Comparison of ENCODE assay signal across 10 mouse cellular contexts in genomic region chr11:81239966-81240681, GRCm38 (mm10).
DNase-seq lines count a peak whose midpoint lies in the region; ATAC-seq lines count a peak whose summit lies in the region.
"Had no signal": no experiment of that assay in that cellular context is flagged by ENCODE, and none has a peak within 500 bp of the region (broad histone marks: within the 10 kb centered on the region; RNA-seq: fewer than 3 reads in every experiment).

No protein-coding gene starts in this region.

- no peaks in the 10 kb centered on the region for H3K36me3 ChIP-seq in forebrain, embryonic 11.5 days (ENCODE audit: control insufficient read depth, insufficient read depth, low read length)
- H3K36me3 ChIP-seq in forebrain, embryonic 13.5 days (ENCODE audit: poor library complexity, severe bottlenecking), result no peaks in the 10 kb centered on the region
- no peaks in the 10 kb centered on the region for H3K36me3 ChIP-seq in midbrain, embryonic 11.5 days (ENCODE audit: control insufficient read depth, insufficient read depth, low read length)
- no peaks in the 10 kb centered on the region for H3K36me3 ChIP-seq in midbrain, embryonic 16.5 days (ENCODE audit: control insufficient read depth, insufficient read depth, low read length)
- H3K36me3 ChIP-seq: G1E; heart, embryonic 15.5 days had no signal

- H3K9ac ChIP-seq in forebrain, embryonic 11.5 days (ENCODE audit: low read length), result no peak overlapping the region
- no peak overlapping the region for H3K9ac ChIP-seq in forebrain, embryonic 13.5 days
- H3K9ac ChIP-seq in midbrain, embryonic 11.5 days (ENCODE audit: low read length), result no peak overlapping the region
- H3K9ac ChIP-seq in midbrain, embryonic 16.5 days (ENCODE audit: low read depth, low read length), result no peak overlapping the region
- H3K9ac ChIP-seq: heart, embryonic 15.5 days had no signal

- H3K4me2 ChIP-seq in forebrain, embryonic 11.5 days (ENCODE audit: low read depth, low read length, severe bottlenecking), result no peak overlapping the region
- no peak overlapping the region for H3K4me2 ChIP-seq in forebrain, embryonic 13.5 days
- no peak overlapping the region for H3K4me2 ChIP-seq in midbrain, embryonic 11.5 days
- no peak overlapping the region for H3K4me2 ChIP-seq in midbrain, embryonic 16.5 days (ENCODE audit: low read length)
- H3K4me2 ChIP-seq: heart, embryonic 15.5 days had no signal

- no peak overlapping the region for H3K27ac ChIP-seq in forebrain, embryonic 11.5 days (ENCODE audit: low read depth, low read length)
- no peak overlapping the region for H3K27ac ChIP-seq in forebrain, embryonic 13.5 days
- H3K27ac ChIP-seq in midbrain, embryonic 11.5 days (ENCODE audit: low read depth, low read length), result no peak overlapping the region
- H3K27ac ChIP-seq in midbrain, embryonic 16.5 days (ENCODE audit: low read length), result no peak overlapping the region
- H3K27ac ChIP-seq: heart, embryonic 15.5 days had no signal

- no peaks in the 10 kb centered on the region for H3K27me3 ChIP-seq in forebrain, embryonic 11.5 days (ENCODE audit: control insufficient read depth, insufficient read depth, low read length)
- no peaks in the 10 kb centered on the region for H3K27me3 ChIP-seq in forebrain, embryonic 13.5 days
- H3K27me3 ChIP-seq in midbrain, embryonic 11.5 days (ENCODE audit: control insufficient read depth, insufficient read depth, low read length), result no peaks in the 10 kb centered on the region
- no peaks in the 10 kb centered on the region for H3K27me3 ChIP-seq in midbrain, embryonic 16.5 days (ENCODE audit: control insufficient read depth, insufficient read depth, low read depth, low read length)
- H3K27me3 ChIP-seq: heart, embryonic 15.5 days had no signal

- ATAC-seq in forebrain, embryonic 11.5 days (replicated peaks; ENCODE audit: low FRiP score), result no peak
- no peak for ATAC-seq in forebrain, embryonic 13.5 days
- ATAC-seq in midbrain, embryonic 11.5 days (ENCODE audit: low FRiP score), result no peak
- ATAC-seq in midbrain, embryonic 16.5 days, result no peak

- H3K4me3 ChIP-seq in forebrain, embryonic 11.5 days (ENCODE audit: low read depth, low read length), result no peak overlapping the region
- H3K4me3 ChIP-seq in forebrain, embryonic 13.5 days, result no peak overlapping the region
- H3K4me3 ChIP-seq in midbrain, embryonic 11.5 days (ENCODE audit: low read depth, low read length), result no peak overlapping the region
- H3K4me3 ChIP-seq in midbrain, embryonic 16.5 days (ENCODE audit: low read depth, low read length), result no peak overlapping the region
- H3K4me3 ChIP-seq: heart, embryonic 15.5 days had no signal

- 67% methylated on average over 13 of the region's 13 CpGs for WGBS in forebrain, embryonic 11.5 days
- WGBS in forebrain, embryonic 13.5 days, result 67% methylated on average over 13 of the region's 13 CpGs
- WGBS in midbrain, embryonic 11.5 days, result 67% methylated on average over 13 of the region's 13 CpGs
- 61% methylated on average over 13 of the region's 13 CpGs for WGBS in midbrain, embryonic 16.5 days

- no peaks in the 10 kb centered on the region for H3K4me1 ChIP-seq in forebrain, embryonic 11.5 days (replicated peaks; ENCODE audit: control insufficient read depth, insufficient read depth, low read length)
- no peaks in the 10 kb centered on the region for H3K4me1 ChIP-seq in forebrain, embryonic 13.5 days
- no peaks in the 10 kb centered on the region for H3K4me1 ChIP-seq in midbrain, embryonic 11.5 days (ENCODE audit: control insufficient read depth, insufficient read depth, low read length)
- H3K4me1 ChIP-seq in midbrain, embryonic 16.5 days (ENCODE audit: control insufficient read depth, insufficient read depth, low read length), result no peaks in the 10 kb centered on the region
- H3K4me1 ChIP-seq: heart, embryonic 15.5 days had no signal

- no peaks in the 10 kb centered on the region for H3K9me3 ChIP-seq in forebrain, embryonic 11.5 days (ENCODE audit: control insufficient read depth, low read length)
- no peaks in the 10 kb centered on the region for H3K9me3 ChIP-seq in forebrain, embryonic 13.5 days (replicated peaks)
- no peaks in the 10 kb centered on the region for H3K9me3 ChIP-seq in midbrain, embryonic 11.5 days (ENCODE audit: control insufficient read depth, low read length)
- H3K9me3 ChIP-seq in midbrain, embryonic 16.5 days (replicated peaks; ENCODE audit: control insufficient read depth, low read length, poor library complexity, severe bottlenecking), result no peaks in the 10 kb centered on the region
- H3K9me3 ChIP-seq: heart, embryonic 15.5 days had no signal

- DNase-seq in forebrain, embryonic 11.5 days (ENCODE audit: low spot score), result peak; percentile 59
- peak; percentile 84 for DNase-seq in midbrain, embryonic 11.5 days (ENCODE audit: low spot score, missing footprints)
- peak; percentile 36 for DNase-seq in cerebellum, adult 9-10 months
- peak; percentile 47 to 66 for DNase-seq in kidney, postnatal 25 days
- DNase-seq in skeletal muscle tissue, adult 2 months (ENCODE audit: low read depth, low spot score), result peak; percentile 18
- no peak for DNase-seq in spleen, postnatal 14 days (ENCODE audit: low spot score in 2 of 2)

Comparison
In these comparisons a context has a peak if more than half of its experiments do, and no peak if none do; other contexts are left out.
1. DNase-seq: peak in forebrain, embryonic 11.5 days (single experiment), midbrain, embryonic 11.5 days (single experiment), cerebellum, adult 9-10 months (single experiment), kidney, postnatal 25 days (2 of 2) and skeletal muscle tissue, adult 2 months (single experiment); none in spleen, postnatal 14 days (0 of 2).